Mouse (Mus musculus): ENCODE data around the gene Dnmt1. TPM values are rescaled to one million over a fixed set of nuclear protein-coding genes. Genes with fewer than 3 reads are reported as not detected.

Dnmt1 gene
- polyA plus RNA-seq, 1 experiment from 2014 or later: 95.7 TPM

- Histone ChIP-seq H3K4me3 (ENCODE audit: low read depth, low read length) (no peak overlapping the region), H3K9ac (ENCODE audit: low read length) (no peak overlapping the region), H3K9me3 (ENCODE audit: control insufficient read depth, low read length) (no peaks in the 10 kb centered on the region), H3K4me1 (ENCODE audit: control insufficient read depth, insufficient read depth, low read length) (no peaks in the 10 kb centered on the region), H3K27me3 (ENCODE audit: control insufficient read depth, insufficient read depth, low read length) (no peaks in the 10 kb centered on the region), H3K4me2 (ENCODE audit: low read depth, severe bottlenecking) (no peak overlapping the region), H3K27ac (replicated peaks; ENCODE audit: low read depth, low read length) (no peak overlapping the region), H3K36me3 (ENCODE audit: control insufficient read depth, insufficient read depth, low read length) (no peaks in the 10 kb centered on the region)
- no peak for ATAC-seq (ENCODE audit: insufficient number of reproducible peaks, low FRiP score, low TSS enrichment, low read depth)
- no peak for DNase-seq (ENCODE audit: low spot score)
- 88% methylated on average over 3 of the region's 3 CpGs for WGBS
These were observed 2.7 kb downstream of the Dnmt1 start for GRCm38 (mm10) chr9:20956989-20957388.

- Histone ChIP-seq H3K27ac (replicated peaks; ENCODE audit: low read depth, low read length) (peak overlapping the region; percentile 83), H3K36me3 (ENCODE audit: control insufficient read depth, insufficient read depth, low read length) (peaks cover 6% of the 10 kb centered on the region), H3K4me3 (ENCODE audit: low read depth, low read length) (peak overlapping the region; percentile 92), H3K9me3 (ENCODE audit: control insufficient read depth, low read length) (no peaks in the 10 kb centered on the region), H3K4me2 (ENCODE audit: low read depth, severe bottlenecking) (peak overlapping the region; percentile 71), H3K4me1 (ENCODE audit: control insufficient read depth, insufficient read depth, low read length) (0 out of 2 replicates have a peak, but pooled peaks cover 2% of the 10 kb centered on the region), H3K27me3 (ENCODE audit: control insufficient read depth, insufficient read depth, low read length) (no peaks in the 10 kb centered on the region), H3K9ac (ENCODE audit: low read length) (peak overlapping the region; percentile 84)
- DNase-seq (ENCODE audit: low spot score) (peak; percentile 98), ATAC-seq (ENCODE audit: insufficient number of reproducible peaks, low FRiP score, low TSS enrichment, low read depth) (peak; percentile 90)
- WGBS: under 1% methylated on average over 51 of the region's 51 CpGs
These were observed 7.0 kb downstream of the Dnmt1 start for GRCm38 (mm10) chr9:20952520-20953227.

GRCm38 (mm10) chr9:20951966-20952519 lies 7.6 kb downstream of the Dnmt1 start:
- no peak for DNase-seq (ENCODE audit: low spot score)
- Histone ChIP-seq H3K4me3 (ENCODE audit: low read depth, low read length) (peak overlapping the region; percentile 92), H3K27ac (replicated peaks; ENCODE audit: low read depth, low read length) (peak overlapping the region; percentile 83), H3K9me3 (ENCODE audit: control insufficient read depth, low read length) (no peaks in the 10 kb centered on the region), H3K36me3 (ENCODE audit: control insufficient read depth, insufficient read depth, low read length) (peaks cover 7% of the 10 kb centered on the region), H3K9ac (ENCODE audit: low read length) (peak overlapping the region; percentile 84), H3K4me2 (ENCODE audit: low read depth, severe bottlenecking) (peak overlapping the region; percentile 71), H3K27me3 (ENCODE audit: control insufficient read depth, insufficient read depth, low read length) (no peaks in the 10 kb centered on the region), H3K4me1 (ENCODE audit: control insufficient read depth, insufficient read depth, low read length) (0 out of 2 replicates have a peak, but pooled peaks cover 2% of the 10 kb centered on the region)
- ATAC-seq (ENCODE audit: insufficient number of reproducible peaks, low FRiP score, low TSS enrichment, low read depth): peak; percentile 67
- WGBS: under 1% methylated on average over 17 of the region's 17 CpGs

- DNase-seq (ENCODE audit: low spot score) (peak; percentile 47), ATAC-seq (ENCODE audit: insufficient number of reproducible peaks, low FRiP score, low TSS enrichment, low read depth) (no peak)
- 26% methylated on average over 14 of the region's 14 CpGs for WGBS
These were observed 8.2 kb downstream of the Dnmt1 start for GRCm38 (mm10) chr9:20951441-20951840.

GRCm38 (mm10) chr9:20950419-20950818 lies 9.3 kb downstream of the Dnmt1 start:
- no peak for DNase-seq (ENCODE audit: low spot score)
- H3K9me3 ChIP-seq (ENCODE audit: control insufficient read depth, low read length): no peaks in the 10 kb centered on the region
- H3K4me2 ChIP-seq (ENCODE audit: low read depth, severe bottlenecking): no peak overlapping the region; the same call in 1 of the 2 replicates
- H3K9ac ChIP-seq (ENCODE audit: low read length): no peak overlapping the region
- H3K27ac ChIP-seq (replicated peaks; ENCODE audit: low read depth, low read length): no peak overlapping the region
- H3K4me3 ChIP-seq (ENCODE audit: low read depth, low read length): no peak overlapping the region
- H3K4me1 ChIP-seq (ENCODE audit: control insufficient read depth, insufficient read depth, low read length): 0 out of 2 replicates have a peak, but pooled peaks cover 2% of the 10 kb centered on the region
- peaks cover 7% of the 10 kb centered on the region for H3K36me3 ChIP-seq (ENCODE audit: control insufficient read depth, insufficient read depth, low read length)
- ATAC-seq (ENCODE audit: insufficient number of reproducible peaks, low FRiP score, low TSS enrichment, low read depth): no peak
- no peaks in the 10 kb centered on the region for H3K27me3 ChIP-seq (ENCODE audit: control insufficient read depth, insufficient read depth, low read length)

More at GRCm38 (mm10) chr9:20951441-20951840, 8.2 kb downstream of the Dnmt1 start:
- H3K27ac ChIP-seq (replicated peaks; ENCODE audit: low read depth, low read length): no peak overlapping the region; the same call in 1 of the 2 replicates
- H3K4me1 ChIP-seq (ENCODE audit: control insufficient read depth, insufficient read depth, low read length): 0 out of 2 replicates have a peak, but pooled peaks cover 2% of the 10 kb centered on the region
- H3K4me2 ChIP-seq (ENCODE audit: low read depth, severe bottlenecking): peak overlapping the region; percentile 71
- no peaks in the 10 kb centered on the region for H3K9me3 ChIP-seq (ENCODE audit: control insufficient read depth, low read length)
- peak overlapping the region; percentile 84 for H3K9ac ChIP-seq (ENCODE audit: low read length)
- peaks cover 7% of the 10 kb centered on the region for H3K36me3 ChIP-seq (ENCODE audit: control insufficient read depth, insufficient read depth, low read length)
- H3K27me3 ChIP-seq (ENCODE audit: control insufficient read depth, insufficient read depth, low read length): no peaks in the 10 kb centered on the region
- peak overlapping the region; percentile 92 for H3K4me3 ChIP-seq (ENCODE audit: low read depth, low read length)

GRCm38 (mm10) chr9:20946066-20946880 lies 13.4 kb downstream of the Dnmt1 start:
- DNase-seq (ENCODE audit: low spot score) (no peak), ATAC-seq (ENCODE audit: insufficient number of reproducible peaks, low FRiP score, low TSS enrichment, low read depth) (no peak)
- Histone ChIP-seq H3K27me3 (ENCODE audit: control insufficient read depth, insufficient read depth, low read length) (no peaks in the 10 kb centered on the region), H3K4me1 (ENCODE audit: control insufficient read depth, insufficient read depth, low read length) (peaks cover 15% of the 10 kb centered on the region), H3K36me3 (ENCODE audit: control insufficient read depth, insufficient read depth, low read length) (peaks cover 14% of the 10 kb centered on the region), H3K4me2 (ENCODE audit: low read depth, severe bottlenecking) (no peak overlapping the region), H3K27ac (replicated peaks; ENCODE audit: low read depth, low read length) (no peak overlapping the region), H3K9me3 (ENCODE audit: control insufficient read depth, low read length) (no peaks in the 10 kb centered on the region), H3K4me3 (ENCODE audit: low read depth, low read length) (no peak overlapping the region), H3K9ac (ENCODE audit: low read length) (no peak overlapping the region)
- WGBS: 82% methylated on average over 16 of the region's 16 CpGs

- Histone ChIP-seq H3K36me3 (ENCODE audit: control insufficient read depth, insufficient read depth, low read length) (peaks cover 24% of the 10 kb centered on the region), H3K4me1 (ENCODE audit: control insufficient read depth, insufficient read depth, low read length) (peaks cover 13% of the 10 kb centered on the region)
These were observed 14.9 kb downstream of the Dnmt1 start for GRCm38 (mm10) chr9:20944697-20945370.

GRCm38 (mm10) chr9:20943911-20944310 lies 15.8 kb downstream of the Dnmt1 start:
- peak overlapping the region; percentile 24; the same call in 1 of the 2 replicates for H3K9ac ChIP-seq (ENCODE audit: low read length)
- peaks cover 34% of the 10 kb centered on the region for H3K36me3 ChIP-seq (ENCODE audit: control insufficient read depth, insufficient read depth, low read length)

More at GRCm38 (mm10) chr9:20944697-20945370, 14.9 kb downstream of the Dnmt1 start:
- no peak overlapping the region for H3K4me2 ChIP-seq (ENCODE audit: low read depth, severe bottlenecking)
- no peak overlapping the region for H3K27ac ChIP-seq (replicated peaks; ENCODE audit: low read depth, low read length)
- no peak overlapping the region for H3K9ac ChIP-seq (ENCODE audit: low read length)
- no peaks in the 10 kb centered on the region for H3K9me3 ChIP-seq (ENCODE audit: control insufficient read depth, low read length)
- no peaks in the 10 kb centered on the region for H3K27me3 ChIP-seq (ENCODE audit: control insufficient read depth, insufficient read depth, low read length)
- no peak for ATAC-seq (ENCODE audit: insufficient number of reproducible peaks, low FRiP score, low TSS enrichment, low read depth)
- no peak for DNase-seq (ENCODE audit: low spot score)
- H3K4me3 ChIP-seq (ENCODE audit: low read depth, low read length): no peak overlapping the region
- WGBS: 71% methylated on average over 4 of the region's 4 CpGs

More at GRCm38 (mm10) chr9:20943911-20944310, 15.8 kb downstream of the Dnmt1 start:
- Histone ChIP-seq H3K27me3 (ENCODE audit: control insufficient read depth, insufficient read depth, low read length) (no peaks in the 10 kb centered on the region), H3K4me2 (ENCODE audit: low read depth, severe bottlenecking) (no peak overlapping the region), H3K4me1 (ENCODE audit: control insufficient read depth, insufficient read depth, low read length) (peaks cover 13% of the 10 kb centered on the region), H3K27ac (replicated peaks; ENCODE audit: low read depth, low read length) (peak overlapping the region; percentile 55; the same call in 1 of the 2 replicates), H3K4me3 (ENCODE audit: low read depth, low read length) (no peak overlapping the region), H3K9me3 (ENCODE audit: control insufficient read depth, low read length) (no peaks in the 10 kb centered on the region)
- DNase-seq (ENCODE audit: low spot score) (peak; percentile 52), ATAC-seq (ENCODE audit: insufficient number of reproducible peaks, low FRiP score, low TSS enrichment, low read depth) (peak; percentile 67; the same call in 1 of the 2 replicates)
- 0% methylated on average over 2 of the region's 2 CpGs for WGBS

All from limb, embryonic 11.5 days (tissue).